Mouse (Mus musculus): ENCODE measurements around the gene Nedd8. TPM values are rescaled to one million over a fixed set of nuclear protein-coding genes. Genes with fewer than 3 reads are reported as not detected.

The Nedd8 gene
- polyA plus RNA-seq, 1 experiment from 2014 or later, result 462 TPM

DNA sequence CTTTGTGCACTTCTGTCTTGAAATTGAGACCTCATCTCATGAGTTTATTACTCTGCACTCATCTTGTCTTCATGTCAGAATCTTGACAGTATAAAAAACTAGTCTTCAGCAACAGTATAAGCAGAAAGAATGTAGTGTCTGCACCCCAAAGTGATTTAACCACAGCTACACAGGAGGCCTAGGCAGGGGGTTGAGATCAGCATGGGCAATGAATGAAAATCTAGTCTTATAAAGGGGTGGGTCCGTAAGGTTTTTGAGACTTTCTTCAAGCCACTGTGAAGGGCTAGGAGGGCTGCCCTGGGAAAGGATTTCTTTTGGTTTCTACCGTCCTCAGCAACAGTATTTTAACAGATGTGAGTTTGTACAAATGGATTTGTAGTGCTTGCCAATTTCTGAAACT lies 11.3 kb downstream of the Nedd8 start:
- H3K27ac ChIP-seq, result peak overlapping the region; percentile 77
- peaks cover 32% of the 10 kb centered on the region for H3K36me3 ChIP-seq
- peak overlapping the region; percentile 73 for H3K4me3 ChIP-seq
- peak overlapping the region; percentile 58; the same call in 1 of the 2 replicates for H3K4me2 ChIP-seq
- no peak overlapping the region for H3K9ac ChIP-seq
- no peak for ATAC-seq (replicated peaks; ENCODE audit: insufficient number of reproducible peaks, insufficient read depth, low FRiP score, low read depth)
- H3K27me3 ChIP-seq, result no peaks in the 10 kb centered on the region
- WGBS, result 49% methylated on average over 2 of the region's 2 CpGs
- H3K9me3 ChIP-seq (replicated peaks), result no peaks in the 10 kb centered on the region
- H3K4me1 ChIP-seq (replicated peaks), result peaks cover 28% of the 10 kb centered on the region

DNA sequence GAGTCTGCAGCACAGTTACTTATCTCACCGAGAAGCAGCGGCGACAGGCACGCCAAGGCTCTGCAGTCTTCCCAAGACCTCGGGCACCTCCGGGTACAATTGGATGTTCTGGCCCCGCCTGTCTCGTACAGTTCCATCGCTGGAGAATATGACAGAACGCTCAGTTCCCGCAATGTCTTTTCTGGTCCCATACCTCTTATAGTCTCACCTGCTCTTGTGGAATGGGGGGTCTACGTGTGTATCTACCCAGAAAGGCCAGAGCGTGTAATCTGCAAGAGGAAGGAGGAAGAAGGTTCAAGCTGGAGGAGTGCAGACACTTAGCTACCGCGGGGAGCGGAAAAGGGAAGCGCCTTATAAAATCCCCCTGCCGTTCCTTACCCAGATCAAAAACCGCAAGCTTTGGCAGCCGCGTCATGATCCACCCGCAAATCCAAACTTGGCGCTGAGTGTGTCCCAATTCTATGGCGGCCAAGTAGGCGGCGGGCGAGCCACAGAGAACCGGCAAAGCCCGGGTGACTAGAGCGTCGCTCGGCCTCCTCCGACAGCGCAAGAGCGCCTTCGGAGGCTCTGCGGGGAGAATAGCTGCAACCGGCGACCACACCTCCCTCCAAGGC lies 11.9 kb downstream of the Nedd8 start, which contains the start of gene Mdp1:
Mdp1 (minus strand) TSS at position 549 of the 614 bp plus-strand sequence.
- WGBS, result under 1% methylated on average over 39 of the region's 39 CpGs
- Histone ChIP-seq H3K27ac (peak within 1 kb of the TSS; percentile 77), H3K36me3 (peaks cover 31% of the 10 kb centered on the region), H3K9ac (peak within 1 kb of the TSS; percentile 65), H3K4me1 (replicated peaks) (peaks cover 28% of the 10 kb centered on the region), H3K27me3 (no peaks in the 10 kb centered on the region), H3K4me3 (peak within 1 kb of the TSS; percentile 73), H3K4me2 (peak within 1 kb of the TSS; percentile 58), H3K9me3 (replicated peaks) (no peaks in the 10 kb centered on the region)
- ATAC-seq (replicated peaks; ENCODE audit: insufficient number of reproducible peaks, insufficient read depth, low FRiP score, low read depth), result peak; percentile 89

DNA sequence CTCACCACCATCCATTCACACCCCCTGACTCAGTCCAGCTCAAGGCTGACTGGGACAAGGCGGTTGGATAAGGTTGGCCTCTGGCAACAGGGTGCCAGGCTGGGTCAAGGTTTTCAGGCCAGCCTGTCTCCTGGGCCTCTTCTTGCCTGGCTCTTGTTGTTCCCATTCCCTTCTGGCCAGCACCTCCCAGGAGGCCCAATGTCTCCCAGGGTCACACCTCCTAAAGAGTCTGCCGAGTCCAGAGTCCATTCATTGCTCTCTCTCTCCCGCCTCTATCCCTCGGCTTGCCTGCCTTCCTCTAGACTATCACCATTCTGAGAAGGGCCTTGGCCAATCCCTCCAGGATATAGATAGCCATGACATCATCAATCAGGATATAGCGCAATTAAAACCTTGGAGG lies 13.9 kb downstream of the Nedd8 start:
- Histone ChIP-seq H3K4me2 (no peak overlapping the region), H3K27me3 (no peaks in the 10 kb centered on the region), H3K4me3 (no peak overlapping the region), H3K27ac (peak overlapping the region; percentile 83), H3K9ac (no peak overlapping the region), H3K36me3 (peaks cover 22% of the 10 kb centered on the region), H3K4me1 (replicated peaks) (peaks cover 28% of the 10 kb centered on the region), H3K9me3 (replicated peaks) (no peaks in the 10 kb centered on the region)
- no peak for ATAC-seq (replicated peaks; ENCODE audit: insufficient number of reproducible peaks, insufficient read depth, low FRiP score, low read depth)
- WGBS, result 83% methylated on average over 5 of the region's 5 CpGs

DNA sequence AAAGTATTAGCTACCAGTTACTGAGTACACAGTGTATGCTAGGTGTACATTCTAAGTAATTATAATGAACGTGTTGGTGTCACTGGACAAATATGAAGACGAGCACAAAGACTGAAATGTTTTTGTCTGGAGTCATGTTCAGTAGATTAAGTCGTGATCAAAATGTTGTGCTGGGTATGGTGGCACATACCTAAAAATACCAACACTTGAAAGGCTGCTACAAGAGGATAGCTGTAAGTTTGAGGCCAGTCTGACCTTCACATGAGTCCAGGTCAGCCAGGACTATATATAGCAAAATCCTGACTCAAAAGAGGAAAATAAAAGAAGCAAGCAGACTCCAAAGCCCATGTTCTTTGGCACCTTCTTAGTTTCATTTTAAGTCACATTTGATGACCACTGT lies 15.0 kb downstream of the Nedd8 start:
- ATAC-seq (replicated peaks; ENCODE audit: insufficient number of reproducible peaks, insufficient read depth, low FRiP score, low read depth), result 0 out of 2 replicates have a peak, but pooled peaks have one; percentile 64
- peaks cover 28% of the 10 kb centered on the region for H3K4me1 ChIP-seq (replicated peaks)

DNA sequence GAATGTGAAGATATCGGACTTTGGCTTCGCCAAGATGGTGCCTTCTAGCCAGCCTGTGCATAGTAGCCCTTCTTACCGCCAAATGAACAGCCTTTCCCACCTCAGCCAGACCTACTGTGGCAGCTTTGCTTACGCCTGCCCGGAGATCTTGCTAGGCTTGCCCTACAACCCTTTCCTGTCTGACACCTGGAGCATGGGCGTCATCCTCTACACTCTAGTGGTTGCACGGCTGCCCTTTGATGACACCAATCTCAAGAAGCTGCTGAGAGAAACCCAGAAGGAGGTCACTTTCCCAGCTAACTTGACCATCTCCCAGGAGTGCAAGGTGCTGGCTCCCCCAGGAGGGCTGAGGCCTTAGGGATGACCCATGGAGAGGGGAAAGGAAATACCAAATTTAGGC lies 20.4 kb downstream of the Nedd8 start:
- Histone ChIP-seq H3K27me3 (no peaks in the 10 kb centered on the region), H3K4me2 (no peak overlapping the region), H3K4me3 (no peak overlapping the region), H3K27ac (no peak overlapping the region), H3K9me3 (replicated peaks) (no peaks in the 10 kb centered on the region), H3K9ac (no peak overlapping the region), H3K4me1 (replicated peaks) (no peaks in the 10 kb centered on the region), H3K36me3 (no peaks in the 10 kb centered on the region)
- ATAC-seq (replicated peaks; ENCODE audit: insufficient number of reproducible peaks, insufficient read depth, low FRiP score, low read depth), result no peak
- WGBS, result 73% methylated on average over 7 of the region's 7 CpGs

More for the DNA sequence above, 15.0 kb downstream of the Nedd8 start:
- peaks cover 17% of the 10 kb centered on the region for H3K36me3 ChIP-seq
- peak overlapping the region; percentile 19 for H3K4me2 ChIP-seq
- no peaks in the 10 kb centered on the region for H3K27me3 ChIP-seq
- no peaks in the 10 kb centered on the region for H3K9me3 ChIP-seq (replicated peaks)
- 53% methylated on average over 3 of the region's 3 CpGs for WGBS
- peak overlapping the region; percentile 83 for H3K27ac ChIP-seq
- no peak overlapping the region for H3K4me3 ChIP-seq
- H3K9ac ChIP-seq, result no peak overlapping the region

DNA sequence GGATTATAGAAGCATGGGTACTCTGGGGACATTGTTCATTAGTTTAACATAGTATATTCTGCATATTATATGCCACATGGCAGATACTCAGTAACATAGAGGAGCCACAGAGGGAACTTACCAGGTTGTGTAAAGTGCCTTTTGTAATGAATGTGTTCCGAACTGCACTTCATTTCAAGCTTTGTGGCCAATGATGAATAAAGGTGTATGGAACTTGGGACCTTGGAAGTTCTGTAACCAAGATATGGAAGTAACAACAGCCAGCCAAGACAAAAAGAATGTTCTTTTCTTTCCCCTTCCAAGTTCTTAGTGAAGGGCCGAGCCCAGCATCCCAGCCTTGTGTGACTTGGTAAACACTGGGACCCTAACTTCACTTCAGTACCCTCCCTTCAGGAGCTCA lies 22.0 kb downstream of the Nedd8 start, which contains the start of gene Tssk4:
Tssk4 (plus strand) TSS at position 301 of the 400 bp plus-strand sequence.
- ATAC-seq (replicated peaks; ENCODE audit: insufficient number of reproducible peaks, insufficient read depth, low FRiP score, low read depth), result no peak
- no peak within 1 kb of the TSS for H3K4me2 ChIP-seq
- WGBS, result 91% methylated on average over 2 of the region's 2 CpGs
- no peaks in the 10 kb centered on the region for H3K36me3 ChIP-seq
- no peaks in the 10 kb centered on the region for H3K9me3 ChIP-seq (replicated peaks)
- no peak within 1 kb of the TSS for H3K27ac ChIP-seq
- no peaks in the 10 kb centered on the region for H3K27me3 ChIP-seq
- no peak within 1 kb of the TSS for H3K9ac ChIP-seq
- H3K4me1 ChIP-seq (replicated peaks), result peaks cover 6% of the 10 kb centered on the region
- H3K4me3 ChIP-seq, result no peak within 1 kb of the TSS

DNA sequence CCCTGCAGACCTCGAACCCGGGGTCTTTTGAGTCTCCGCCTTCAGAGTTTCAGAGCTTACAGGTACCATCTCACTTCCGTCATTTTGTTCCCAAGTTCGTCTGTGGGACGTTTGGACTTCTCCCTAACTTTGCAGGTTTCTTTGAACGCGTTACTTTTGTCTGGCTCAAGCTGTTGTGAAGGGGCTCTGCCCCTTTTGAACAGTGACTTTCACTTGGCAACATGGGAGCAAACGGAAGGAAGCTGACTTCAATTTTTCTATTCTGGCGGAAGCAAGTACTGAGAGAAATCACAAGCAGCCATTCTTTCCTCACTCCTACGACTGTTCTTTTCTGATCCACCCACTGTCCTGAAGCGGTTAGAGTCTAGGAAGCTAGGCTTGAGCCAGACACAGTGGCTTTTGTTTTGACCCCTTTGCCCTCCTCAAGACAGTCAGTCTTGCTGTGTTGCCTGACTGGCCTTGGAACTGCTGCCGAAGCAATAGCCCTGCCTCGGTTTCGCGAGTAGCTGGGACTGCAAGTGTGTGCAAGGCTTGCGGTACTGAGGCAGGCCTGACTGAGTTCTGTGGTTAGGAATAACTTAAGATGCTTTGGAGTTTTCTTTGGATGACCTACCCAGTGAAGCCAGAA lies 27.5 kb downstream of the Nedd8 start:
- Histone ChIP-seq H3K27me3 (no peaks in the 10 kb centered on the region), H3K4me3 (peak overlapping the region; percentile 93), H3K27ac (peak overlapping the region; percentile 93), H3K9ac (peak overlapping the region; percentile 86), H3K4me1 (replicated peaks) (peaks cover 21% of the 10 kb centered on the region), H3K9me3 (replicated peaks) (no peaks in the 10 kb centered on the region), H3K36me3 (peaks cover 20% of the 10 kb centered on the region), H3K4me2 (peak overlapping the region; percentile 78)
- 22% methylated on average over 17 of the region's 17 CpGs for whole genome bisulfite sequencing
- no peak for ATAC-seq (replicated peaks; ENCODE audit: insufficient number of reproducible peaks, insufficient read depth, low FRiP score, low read depth)

DNA sequence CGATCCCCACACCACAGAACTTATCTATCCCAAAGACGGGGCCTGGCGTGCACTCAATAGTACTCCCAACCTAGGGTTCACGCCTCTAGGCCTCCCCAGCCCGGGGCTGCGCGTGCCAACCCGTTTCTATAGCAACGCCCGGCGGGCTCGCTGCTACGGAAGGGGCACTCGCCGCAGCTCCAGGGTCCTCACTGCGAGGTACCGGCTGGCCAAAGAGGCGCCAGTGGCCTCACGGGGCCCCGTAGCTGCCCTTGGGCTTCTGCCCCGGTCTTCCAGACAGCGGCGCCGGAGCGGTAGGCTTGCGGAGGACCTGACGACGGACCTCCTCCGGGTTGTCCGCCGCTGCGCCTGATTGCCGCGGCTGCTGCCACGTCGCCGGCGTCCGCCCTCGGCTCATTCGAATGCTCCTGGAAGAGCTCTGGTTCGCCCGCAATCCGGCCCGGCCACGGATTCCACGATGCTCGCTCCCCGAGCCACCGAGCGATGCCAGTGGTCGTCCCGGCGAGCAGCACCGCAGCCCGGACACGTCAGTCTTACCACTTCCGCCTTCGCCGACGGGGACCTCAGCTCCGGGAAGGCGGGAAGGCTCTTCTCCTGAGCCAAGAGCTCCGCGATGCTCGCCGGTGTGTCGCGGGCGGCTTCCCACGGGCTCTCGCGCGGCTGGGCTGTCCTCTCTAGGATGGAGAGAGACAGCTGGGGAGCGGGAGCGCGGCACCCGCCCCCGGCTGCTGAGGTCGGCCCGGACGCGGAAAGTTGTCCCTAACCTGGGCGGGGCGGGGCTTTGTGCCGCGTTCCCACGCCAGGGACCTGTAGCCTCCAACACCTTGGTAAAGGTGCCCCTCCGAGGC lies 28.6 kb downstream of the Nedd8 start, which contains the start of gene Tm9sf1:
Tm9sf1 (minus strand) TSS at position 747 of the 848 bp plus-strand sequence.
- no peaks in the 10 kb centered on the region for H3K27me3 ChIP-seq
- ATAC-seq (replicated peaks; ENCODE audit: insufficient number of reproducible peaks, insufficient read depth, low FRiP score, low read depth), result peak; percentile 89
- no peaks in the 10 kb centered on the region for H3K9me3 ChIP-seq (replicated peaks)
- H3K9ac ChIP-seq, result peak within 1 kb of the TSS; percentile 86
- peaks cover 21% of the 10 kb centered on the region for H3K4me1 ChIP-seq (replicated peaks)
- peaks cover 31% of the 10 kb centered on the region for H3K36me3 ChIP-seq
- peak within 1 kb of the TSS; percentile 78 for H3K4me2 ChIP-seq
- under 1% methylated on average over 89 of the region's 89 CpGs for WGBS
- peak within 1 kb of the TSS; percentile 93 for H3K4me3 ChIP-seq
- peak within 1 kb of the TSS; percentile 93 for H3K27ac ChIP-seq

DNA sequence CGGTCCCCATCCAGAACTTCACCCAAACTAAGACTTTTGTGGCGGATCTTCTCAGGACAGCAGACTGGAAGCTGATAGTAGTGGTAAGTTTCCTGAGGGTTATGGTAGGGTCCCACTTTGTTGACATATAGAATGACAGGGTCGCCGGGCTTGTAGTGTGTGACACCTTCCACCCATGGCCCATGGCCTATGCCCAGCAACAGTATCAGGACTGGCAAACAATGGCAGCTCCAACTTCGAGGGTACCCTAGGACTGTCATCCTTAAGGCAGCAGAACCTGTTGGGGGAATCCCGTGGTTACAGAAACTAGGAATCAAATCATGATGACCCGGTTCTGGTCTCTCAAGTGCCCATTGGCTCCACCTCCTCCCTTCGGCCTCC lies 29.3 kb downstream of the Nedd8 start:
- ATAC-seq (replicated peaks; ENCODE audit: insufficient number of reproducible peaks, insufficient read depth, low FRiP score, low read depth), result peak; percentile 27; the same call in 1 of the 2 replicates
- Histone ChIP-seq H3K4me3 (peak overlapping the region; percentile 93), H3K4me1 (replicated peaks) (peaks cover 21% of the 10 kb centered on the region), H3K36me3 (peaks cover 37% of the 10 kb centered on the region), H3K9me3 (replicated peaks) (no peaks in the 10 kb centered on the region), H3K27ac (peak overlapping the region; percentile 93), H3K9ac (peak overlapping the region; percentile 86), H3K27me3 (no peaks in the 10 kb centered on the region), H3K4me2 (peak overlapping the region; percentile 78)
- WGBS, result 19% methylated on average over 8 of the region's 8 CpGs

DNA sequence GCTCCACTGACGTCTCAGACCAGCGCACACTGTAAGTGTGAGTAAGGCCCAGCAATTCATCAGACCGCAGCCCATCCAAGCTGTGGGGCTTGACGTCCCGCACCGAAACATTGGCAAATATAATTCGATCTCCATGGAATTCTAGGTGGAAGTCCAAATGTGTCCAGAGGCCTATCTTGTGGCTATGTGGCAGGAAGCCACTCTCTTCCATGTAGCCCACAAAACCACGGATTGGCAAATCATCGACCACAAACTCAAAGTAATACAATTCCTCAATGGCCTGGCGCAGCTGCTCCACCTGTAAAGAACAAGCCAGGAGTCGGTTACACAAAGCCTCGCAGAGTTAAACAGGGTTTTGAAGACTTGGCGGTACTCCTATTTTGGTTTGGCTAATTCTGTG lies 30.6 kb downstream of the Nedd8 start:
- H3K9ac ChIP-seq, result no peak overlapping the region
- no peak overlapping the region for H3K4me3 ChIP-seq
- no peak overlapping the region for H3K27ac ChIP-seq
- WGBS, result 93% methylated on average over 13 of the region's 13 CpGs
- no peaks in the 10 kb centered on the region for H3K27me3 ChIP-seq
- H3K9me3 ChIP-seq (replicated peaks), result no peaks in the 10 kb centered on the region
- peaks cover 22% of the 10 kb centered on the region for H3K4me1 ChIP-seq (replicated peaks)
- no peak overlapping the region for H3K4me2 ChIP-seq
- ATAC-seq (replicated peaks; ENCODE audit: insufficient number of reproducible peaks, insufficient read depth, low FRiP score, low read depth), result no peak
- H3K36me3 ChIP-seq, result peaks cover 51% of the 10 kb centered on the region

DNA sequence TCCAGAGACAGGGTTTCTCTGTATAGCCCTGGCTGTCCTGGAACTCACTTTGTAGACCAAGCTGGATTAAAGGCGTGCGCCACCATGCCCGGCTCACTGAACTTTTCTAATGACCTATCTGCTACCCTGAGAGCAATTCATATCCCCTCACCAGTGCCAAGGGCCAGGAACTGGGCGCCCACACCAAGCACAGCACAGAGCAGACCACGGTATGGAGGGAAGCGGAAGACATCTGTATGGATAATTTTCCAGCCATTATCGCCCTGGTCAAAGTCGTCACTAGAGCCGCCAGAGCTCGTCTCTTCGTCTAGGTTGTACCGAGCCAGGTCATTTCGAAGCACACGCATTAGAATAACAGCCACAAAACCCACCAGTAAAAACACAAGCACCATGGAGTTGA lies 31.1 kb downstream of the Nedd8 start:
- peaks cover 26% of the 10 kb centered on the region for H3K4me1 ChIP-seq (replicated peaks)
- peaks cover 54% of the 10 kb centered on the region for H3K36me3 ChIP-seq
- ATAC-seq (replicated peaks; ENCODE audit: insufficient number of reproducible peaks, insufficient read depth, low FRiP score, low read depth), result no peak
- no peaks in the 10 kb centered on the region for H3K27me3 ChIP-seq
- H3K27ac ChIP-seq, result no peak overlapping the region
- no peak overlapping the region for H3K4me3 ChIP-seq
- H3K4me2 ChIP-seq, result no peak overlapping the region
- no peaks in the 10 kb centered on the region for H3K9me3 ChIP-seq (replicated peaks)
- 96% methylated on average over 14 of the region's 14 CpGs for WGBS
- no peak overlapping the region for H3K9ac ChIP-seq
